Mouse (Mus musculus): ENCODE data around the gene Il4ra.

Il4ra gene

GRCm38 (mm10) chr7:125551766-125552709, at the start of gene Il4ra:
Il4ra (plus strand) TSS chr7:125552120.
- DNase-seq (ENCODE audit: low spot score), result peak; percentile 90

GRCm38 (mm10) chr7:125503374-125504092, 48.4 kb upstream of the Il4ra start:
- no peak for DNase-seq (ENCODE audit: low spot score)

- DNase-seq (ENCODE audit: low spot score), result no peak
These were observed 47.3 kb upstream of the Il4ra start for GRCm38 (mm10) chr7:125504618-125505017.

GRCm38 (mm10) chr7:125505568-125505967, 46.4 kb upstream of the Il4ra start:
- DNase-seq (ENCODE audit: low spot score), result no peak

GRCm38 (mm10) chr7:125507279-125507678, 44.6 kb upstream of the Il4ra start:
- no peak for DNase-seq (ENCODE audit: low spot score)

- no peak for DNase-seq (ENCODE audit: low spot score)
These were observed 40.5 kb upstream of the Il4ra start for GRCm38 (mm10) chr7:125511432-125511831.

GRCm38 (mm10) chr7:125511852-125512251, 40.1 kb upstream of the Il4ra start:
- no peak for DNase-seq (ENCODE audit: low spot score)

- no peak for DNase-seq (ENCODE audit: low spot score)
These were observed 36.7 kb upstream of the Il4ra start for GRCm38 (mm10) chr7:125515081-125515853.

- DNase-seq (ENCODE audit: low spot score), result no peak
These were observed 35.2 kb upstream of the Il4ra start for GRCm38 (mm10) chr7:125516723-125517122.

- DNase-seq (ENCODE audit: low spot score), result peak; percentile 12
These were observed 34.5 kb upstream of the Il4ra start for GRCm38 (mm10) chr7:125517470-125517869.

- no peak for DNase-seq (ENCODE audit: low spot score)
These were observed 32.2 kb upstream of the Il4ra start for GRCm38 (mm10) chr7:125519715-125520114.

GRCm38 (mm10) chr7:125523051-125523450, 28.9 kb upstream of the Il4ra start:
- no peak for DNase-seq (ENCODE audit: low spot score)

- no peak for DNase-seq (ENCODE audit: low spot score)
These were observed 24.7 kb upstream of the Il4ra start for GRCm38 (mm10) chr7:125527186-125527585.

- DNase-seq (ENCODE audit: low spot score), result no peak
These were observed 23.9 kb upstream of the Il4ra start for GRCm38 (mm10) chr7:125527901-125528580.

- no peak for DNase-seq (ENCODE audit: low spot score)
These were observed 12.6 kb upstream of the Il4ra start for GRCm38 (mm10) chr7:125539351-125539750.

GRCm38 (mm10) chr7:125541026-125541425, 10.9 kb upstream of the Il4ra start:
- no peak for DNase-seq (ENCODE audit: low spot score)

GRCm38 (mm10) chr7:125541821-125542220, 10.1 kb upstream of the Il4ra start:
- no peak for DNase-seq (ENCODE audit: low spot score)

GRCm38 (mm10) chr7:125542335-125543050, 9.4 kb upstream of the Il4ra start:
- peak; percentile 30 for DNase-seq (ENCODE audit: low spot score)

GRCm38 (mm10) chr7:125543497-125543896, 8.4 kb upstream of the Il4ra start:
- DNase-seq (ENCODE audit: low spot score), result no peak

- DNase-seq (ENCODE audit: low spot score), result no peak
These were observed 6.6 kb upstream of the Il4ra start for GRCm38 (mm10) chr7:125545331-125545730.

- DNase-seq (ENCODE audit: low spot score), result no peak
These were observed 5.2 kb upstream of the Il4ra start for GRCm38 (mm10) chr7:125546727-125547126.
